Mouse (Mus musculus) gastrocnemius, postnatal 36 days (tissue): ENCODE measurements around the gene AI837181. TPM values are rescaled to one million over a fixed set of nuclear protein-coding genes. Genes with fewer than 3 reads are reported as not detected.

Source experiments
- DNase-seq, 2 experiments: peaks; one replicate each; pipeline ENCODE4 v3.0.0; 2022
- intact Hi-C: fragments of 180-260 bp; cut with DNase I; formaldehyde crosslinking; loops from one replicate; pipeline ENCODE4 v1.15.1; 2025
- total RNA-seq, 2 experiments: library from RNA; stranded (reverse); gene quantifications; 2 replicates each; pipeline ENCODE4 v1.2.3; 2021

AI837181 gene
- total RNA-seq, 2 experiments from 2014 or later = 32.7 to 33.6 TPM

DNA sequence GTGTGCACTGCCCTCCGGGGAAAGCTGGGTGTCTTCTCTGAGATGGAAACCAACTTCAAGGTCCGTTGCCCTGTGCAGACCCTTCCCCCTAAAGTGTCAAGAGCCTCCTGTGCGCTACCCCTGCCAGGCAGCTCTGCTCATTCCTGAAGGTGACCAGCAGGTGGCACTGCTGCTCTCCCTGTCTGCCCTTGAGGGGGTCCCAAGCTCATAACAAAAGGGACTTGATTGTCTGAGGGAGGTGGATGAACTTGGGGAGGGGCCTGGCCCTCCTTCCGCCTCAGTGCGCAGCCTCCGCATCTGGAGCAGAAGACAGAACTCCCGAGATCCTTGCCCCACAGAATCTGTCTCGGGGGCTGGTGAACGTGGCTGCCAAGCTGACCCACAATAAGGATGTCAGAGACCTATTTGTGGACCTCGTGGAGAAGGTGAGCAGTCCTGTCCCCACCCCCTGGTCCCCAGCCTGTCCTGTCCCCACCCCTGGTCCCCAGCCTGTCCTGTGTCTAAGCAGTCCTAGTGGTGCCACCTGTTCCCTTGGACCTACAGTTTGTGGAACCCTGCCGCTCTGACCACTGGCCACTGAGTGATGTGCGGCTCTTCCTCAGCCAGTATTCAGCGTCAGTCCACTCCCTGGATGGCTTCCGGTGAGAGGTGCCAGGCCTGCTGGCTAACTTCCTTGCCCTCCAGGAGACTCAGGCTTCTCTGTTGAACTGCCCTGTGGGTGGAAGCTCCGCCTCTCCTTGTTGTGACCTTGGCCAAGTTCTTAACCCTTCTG lies 39.0 kb downstream of the AI837181 start:
- no peak for DNase-seq
- intact Hi-C loops = loop anchor here (5.0 kb wide), 1 partner anchor 103 kb away; the partner anchor contains the start of gene Ap5b1

DNA sequence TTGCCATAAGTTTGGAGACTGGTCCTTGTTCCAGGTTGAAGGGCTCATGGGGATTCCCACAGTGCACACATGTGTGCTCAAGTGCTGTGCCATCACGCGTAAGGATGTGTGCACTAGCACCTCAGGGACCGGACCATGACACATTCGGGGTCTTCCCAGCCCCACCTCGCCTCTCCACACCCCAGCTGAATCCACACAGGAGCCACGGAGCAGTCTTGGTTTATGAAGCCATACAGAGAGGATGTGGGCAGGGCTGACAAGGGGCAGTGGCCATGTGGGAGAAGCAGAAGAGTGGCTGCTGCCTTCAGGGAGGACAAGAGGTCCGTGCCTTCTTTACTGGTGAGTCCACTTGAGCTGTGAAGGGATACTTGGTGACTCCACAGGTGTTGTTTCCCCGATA lies 40.1 kb downstream of the AI837181 start:
- no peak for DNase-seq
- intact Hi-C loops = no loop called here

DNA sequence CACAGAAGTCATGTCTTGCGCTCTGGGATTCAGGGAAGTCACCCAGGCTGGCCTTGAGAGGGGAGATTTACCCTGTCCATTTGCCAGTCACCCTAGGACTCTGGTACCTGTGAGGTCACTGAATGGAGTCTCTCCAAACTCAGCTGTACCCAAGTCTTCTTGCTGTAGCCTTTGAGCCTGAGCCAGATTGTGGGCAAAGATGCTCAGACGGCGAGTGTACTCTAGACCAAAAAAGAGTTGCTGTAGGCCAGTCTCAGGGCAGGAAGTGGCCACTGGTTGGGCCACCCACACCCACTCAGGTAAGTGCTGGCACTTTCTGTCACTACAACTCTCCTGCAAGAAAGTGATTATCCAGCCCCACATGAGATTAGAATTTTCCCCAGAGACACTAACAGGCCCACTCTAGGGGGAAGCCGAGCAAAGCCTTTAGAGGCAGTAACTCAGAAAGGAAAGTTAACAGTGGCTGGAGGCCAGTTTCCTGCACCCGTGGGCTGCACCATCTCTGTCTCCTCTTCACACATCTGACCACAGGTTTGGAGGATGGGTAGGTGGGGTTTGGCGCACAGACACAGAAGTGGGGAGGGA lies 42.1 kb downstream of the AI837181 start:
- DNase-seq = no peak
- intact Hi-C loops = no loop called here

DNA sequence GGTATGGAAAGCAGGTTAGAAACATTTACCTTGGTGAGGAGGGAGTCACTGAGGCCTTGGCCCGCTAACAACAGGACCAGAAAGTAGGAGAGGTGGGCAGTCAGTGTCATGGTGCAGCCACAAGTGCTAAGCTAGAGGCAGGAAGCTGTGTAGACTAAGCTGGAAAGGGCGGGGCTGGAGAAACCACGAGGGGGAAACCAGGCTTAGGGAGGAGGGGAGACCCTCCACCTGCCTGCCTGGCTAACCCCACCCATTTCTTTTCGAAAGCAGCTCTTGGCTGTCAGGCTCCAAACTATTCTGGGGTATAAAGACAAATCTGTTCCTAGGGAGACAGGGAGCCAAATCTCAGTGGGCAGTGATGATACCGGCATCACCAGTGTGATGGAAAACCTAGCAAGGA lies 43.4 kb downstream of the AI837181 start, which contains the start of gene Ctsw:
Gene Ctsw, minus strand, starts transcription at position 134 of the 400 bp plus-strand sequence.
- no peak for DNase-seq
- intact Hi-C loops = no loop called here

DNA sequence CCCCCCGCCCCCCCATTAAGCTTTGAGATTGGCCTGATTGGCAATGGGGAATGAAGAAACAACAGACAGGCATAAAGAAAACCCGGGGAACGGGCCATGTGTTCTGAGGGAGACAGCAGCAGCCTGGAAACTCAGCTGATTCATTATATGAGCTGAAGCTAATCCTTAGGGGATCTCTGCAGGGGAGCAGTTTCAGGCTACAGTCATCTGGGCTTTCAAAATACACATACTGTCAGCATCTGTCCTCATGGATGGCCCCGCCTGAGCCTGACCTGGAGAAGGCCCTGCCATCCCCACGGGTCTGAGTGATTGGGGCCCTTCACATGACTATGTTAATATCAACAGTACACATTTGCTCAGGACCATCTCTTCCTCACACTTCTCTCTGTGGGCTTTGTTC lies 46.9 kb downstream of the AI837181 start:
- no peak for DNase-seq
- intact Hi-C loops = no loop called here

DNA sequence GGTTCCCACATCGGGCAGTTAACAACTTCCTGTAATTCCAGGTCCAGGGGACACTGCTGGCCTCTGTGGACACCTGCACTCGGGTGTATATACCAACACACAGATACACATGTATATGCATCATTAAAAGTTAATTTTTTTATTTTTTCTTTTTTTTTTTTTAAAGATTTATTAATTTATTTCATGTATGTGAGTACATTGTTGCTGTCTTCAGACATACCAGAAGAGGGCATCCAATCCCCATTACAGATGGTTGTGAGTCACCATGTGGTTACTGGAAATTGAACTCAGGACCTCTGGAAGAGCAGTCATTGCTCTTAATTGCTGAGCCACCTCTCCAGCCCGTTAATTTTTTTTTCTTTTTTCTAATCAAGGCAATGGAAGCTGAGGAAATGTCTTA lies 47.9 kb downstream of the AI837181 start:
- intact Hi-C loops = no loop called here
- no peak for DNase-seq

DNA sequence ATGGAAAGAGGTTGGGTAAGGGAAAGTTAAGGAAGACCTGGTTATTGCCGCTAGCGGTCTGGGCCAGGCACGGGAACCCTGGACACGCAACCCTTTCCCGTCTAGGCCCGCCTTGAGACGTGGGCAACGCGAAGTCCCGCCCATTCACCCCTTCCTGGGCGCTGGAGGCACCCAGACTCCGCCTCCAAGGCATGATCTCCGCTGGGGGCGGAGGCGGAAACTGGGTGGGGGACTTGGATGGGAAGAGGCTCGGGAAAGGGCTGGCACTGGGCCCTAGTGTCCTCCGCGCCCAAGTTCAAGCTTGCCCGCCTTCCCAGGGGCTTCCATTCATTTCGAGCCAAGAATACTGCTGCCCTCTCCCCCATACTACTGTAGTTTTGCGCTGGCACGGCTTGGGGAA lies 48.8 kb downstream of the AI837181 start, which contains the start of gene Efemp2:
Gene Efemp2, plus strand, starts transcription at position 235 of the 400 bp plus-strand sequence.
- intact Hi-C loops = no loop called here

DNA sequence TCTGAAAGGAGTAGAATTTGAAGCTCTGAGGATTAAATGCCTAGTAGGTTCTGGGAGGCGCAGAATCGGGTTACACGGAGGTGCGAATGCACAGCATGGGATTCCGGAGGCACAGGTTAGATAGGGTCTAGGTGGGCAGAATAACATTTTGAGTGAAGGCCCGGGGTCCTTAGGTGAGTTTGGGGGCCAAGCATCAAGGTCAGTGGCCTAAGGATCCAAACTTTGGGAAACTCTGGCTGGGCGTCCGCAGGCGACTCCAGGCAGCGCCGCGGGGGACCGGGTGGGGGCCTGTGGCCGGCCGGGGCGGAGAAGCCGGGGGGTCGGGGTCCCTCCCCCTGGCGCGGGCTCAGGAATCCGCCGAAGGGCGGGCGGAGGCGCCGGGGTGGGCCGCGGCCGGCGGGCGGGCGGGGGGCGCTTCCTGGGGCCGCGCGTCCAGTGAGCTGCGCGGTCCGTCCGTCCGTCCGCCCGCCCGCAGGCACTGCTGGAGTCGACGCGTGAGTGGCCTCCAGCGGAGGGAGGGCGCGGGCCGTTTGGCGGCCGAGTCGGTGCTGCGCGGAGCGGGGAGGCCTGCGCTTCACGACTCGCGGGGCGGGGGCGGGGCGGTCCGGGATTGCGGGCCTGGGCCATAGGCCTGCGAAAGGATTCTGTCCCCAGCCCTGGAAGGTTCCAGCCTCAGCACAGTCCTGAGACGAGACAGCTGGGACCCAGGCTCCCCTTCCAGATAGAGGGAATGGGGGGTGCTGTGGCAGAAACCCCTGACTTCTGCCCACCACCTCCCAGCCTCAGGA lies 49.5 kb downstream of the AI837181 start:
- peak in 1 of 2 experiments; percentile 42 for DNase-seq
- intact Hi-C loops = no loop called here

More for the DNA sequence above, 48.8 kb downstream of the AI837181 start, which contains the start of gene Efemp2:
- peak; percentile 67 to 84 for DNase-seq

DNA sequence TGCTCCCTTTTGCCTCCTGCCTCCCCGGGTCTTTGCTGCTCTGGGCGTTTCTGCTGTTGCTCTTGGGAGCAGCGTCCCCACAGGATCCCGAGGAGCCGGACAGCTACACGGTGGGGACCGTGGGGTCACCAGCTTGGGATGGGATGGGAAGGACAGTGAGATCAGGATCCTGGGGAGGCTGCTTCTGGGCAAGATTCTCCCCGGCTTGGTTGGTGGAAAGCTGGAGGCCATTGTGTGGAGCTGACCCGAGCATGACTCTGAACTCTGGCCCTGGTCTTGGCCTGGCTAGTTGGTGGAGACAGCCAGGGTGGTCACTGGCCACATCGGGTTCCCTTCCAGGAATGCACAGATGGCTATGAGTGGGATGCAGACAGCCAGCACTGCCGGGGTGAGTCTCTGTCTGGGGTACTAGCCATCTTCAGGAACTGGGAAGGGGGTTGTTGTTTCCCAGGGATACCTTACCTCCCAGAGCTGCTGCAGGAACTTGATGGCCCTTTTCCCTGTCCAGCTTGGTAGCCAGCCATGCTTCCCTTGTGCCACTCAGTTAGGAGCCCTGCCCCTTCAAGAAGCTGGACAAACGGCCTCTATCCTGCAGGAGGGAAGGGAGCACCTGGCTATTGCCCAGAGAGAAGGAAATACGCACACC lies 50.2 kb downstream of the AI837181 start:
- intact Hi-C loops = no loop called here

More for the DNA sequence above, 50.2 kb downstream of the AI837181 start:
- DNase-seq = no peak

Other genes with a start within 250 kb of the AI837181 start
- gene Pacs1, start 152.0 kb upstream of the AI837181 start, total RNA-seq = 1 to 10 TPM; 5.0 to 6.3 TPM
- 10 to 100 TPM; 63.4 to 65.9 TPM for gene Sf3b2, start 129.7 kb upstream of the AI837181 start, total RNA-seq
- gene Gal3st3, start 126.8 kb upstream of the AI837181 start, total RNA-seq = under 1 TPM in 1 of 2 experiments, not detected in 1; 0.10 TPM
- gene Catsper1, start 89.4 kb upstream of the AI837181 start, total RNA-seq = not detected
- gene Cst6, start 75.6 kb upstream of the AI837181 start, total RNA-seq = 10 to 100 TPM; 26.7 to 28.3 TPM
- 10 to 100 TPM; 12.6 to 13.6 TPM for gene Eif1ad, start 58.4 kb upstream of the AI837181 start, total RNA-seq
- gene Banf1, start 58.0 kb upstream of the AI837181 start, total RNA-seq = 100 to 1,000 TPM; 116 to 124 TPM
- 10 to 100 TPM; 34.3 to 38.0 TPM for gene Sart1, start 36.4 kb upstream of the AI837181 start, total RNA-seq
- under 1 TPM; 0.52 to 0.64 TPM for gene Tsga10ip, start 22.6 kb upstream of the AI837181 start, total RNA-seq
- 100 to 1,000 TPM; 531 to 582 TPM for gene Drap1, start 165 bp upstream of the AI837181 start, total RNA-seq
- not detected for gene Fosl1, start 22.4 kb downstream of the AI837181 start, total RNA-seq
- gene Ccdc85b, start 32.8 kb downstream of the AI837181 start, total RNA-seq = 1 to 10 TPM; 4.7 to 6.0 TPM
- gene Fibp, start 35.5 kb downstream of the AI837181 start, total RNA-seq = 10 to 100 TPM; 35.2 to 41.5 TPM
- not detected for gene Ctsw, start 43.4 kb downstream of the AI837181 start, total RNA-seq
- 1 to 10 TPM; 5.3 to 6.3 TPM for gene Efemp2, start 48.8 kb downstream of the AI837181 start, total RNA-seq
- 10 to 100 TPM; 16.1 to 19.8 TPM for gene Mus81, start 63.3 kb downstream of the AI837181 start, total RNA-seq
- 10 to 100 TPM; 67.8 to 72.7 TPM for gene Cfl1, start 65.3 kb downstream of the AI837181 start, total RNA-seq
- under 1 TPM; 0.33 to 0.59 TPM for gene 1700020D05Rik, start 78.6 kb downstream of the AI837181 start, total RNA-seq
- gene Snx32, start 85.4 kb downstream of the AI837181 start, total RNA-seq = 1 to 10 TPM; 5.2 to 7.8 TPM
- gene Ovol1, start 135.5 kb downstream of the AI837181 start, total RNA-seq = not detected
- gene Ap5b1, start 142.9 kb downstream of the AI837181 start, total RNA-seq = 1 to 10 TPM; 1.9 to 2.0 TPM
- 10 to 100 TPM; 35.8 to 38.6 TPM for gene Rnaseh2c, start 176.7 kb downstream of the AI837181 start, total RNA-seq
- gene Kat5, start 185.1 kb downstream of the AI837181 start, total RNA-seq = 10 to 100 TPM; 23.3 to 25.4 TPM
- 10 to 100 TPM; 12.4 to 14.9 TPM for gene Rela, start 212.3 kb downstream of the AI837181 start, total RNA-seq
- 1 to 10 TPM; 6.9 to 9.5 TPM for gene Sipa1, start 238.6 kb downstream of the AI837181 start, total RNA-seq